Mouse (Mus musculus) midbrain, embryonic 16.5 days (tissue): ENCODE results near the gene Uhmk1. TPM values are rescaled to one million over a fixed set of nuclear protein-coding genes. Genes with fewer than 3 reads are reported as not detected.

Source experiments
- ATAC-seq: fragments of 200-750 bp; cut with Nextera tagmentation; 2 replicates; pipeline ENCODE4 v1.8.0; 2017; ENCODE audit warnings: moderate TSS enrichment
- H3K27ac ChIP-seq: fragments of 300-500 bp; sonication (generic); 2 replicates; pipeline ENCODE4 v1.5.1; 2014; ENCODE audit warnings: mild to moderate bottlenecking, low read length, mixed read lengths
- H3K27me3 ChIP-seq: fragments of 300-500 bp; sonication (generic); 2 replicates; pipeline ENCODE4 v1.6.1; 2014; ENCODE audit warnings: low read depth, low read length, mixed read lengths; ENCODE audit not compliant: control insufficient read depth, insufficient read depth
- H3K36me3 ChIP-seq: fragments of 300-500 bp; sonication (generic); 2 replicates; pipeline ENCODE4 v1.6.1; 2014; ENCODE audit warnings: mild to moderate bottlenecking, low read length, moderate library complexity, mixed read lengths; ENCODE audit not compliant: control insufficient read depth, insufficient read depth
- H3K4me1 ChIP-seq: fragments of 300-500 bp; sonication (generic); 2 replicates; pipeline ENCODE4 v1.6.1; 2014; ENCODE audit warnings: mild to moderate bottlenecking, low read length, mixed read lengths; ENCODE audit not compliant: control insufficient read depth, insufficient read depth
- H3K4me2 ChIP-seq: fragments of 300-500 bp; sonication (generic); 2 replicates; pipeline ENCODE4 v1.6.1; 2014; ENCODE audit warnings: mild to moderate bottlenecking, low read length, mixed read lengths
- H3K4me3 ChIP-seq: fragments of 300-500 bp; sonication (generic); 2 replicates; pipeline ENCODE4 v1.5.1; 2014; ENCODE audit warnings: low read depth, mild to moderate bottlenecking, low read length, moderate library complexity, mixed read lengths
- H3K9ac ChIP-seq: fragments of 300-500 bp; sonication (generic); 2 replicates; pipeline ENCODE4 v1.6.1; 2014; ENCODE audit warnings: low read depth, low read length, mixed read lengths
- H3K9me3 ChIP-seq: fragments of 300-500 bp; sonication (generic); replicated peaks from 2 replicates; pipeline ENCODE4 v1.6.1; 2014; ENCODE audit warnings: mild to moderate bottlenecking, low read length, mixed read lengths; ENCODE audit not compliant: control insufficient read depth, poor library complexity, severe bottlenecking
- WGBS: fragments of 180-500 bp; shearing (Covaris S2); extraction: QIAGEN DNeasy Blood & Tissue Kit; methylation state at CpG from one replicate; pipeline ENCODE4 v1.1.7; 2014; 5-methylcytosine and 5-hydroxymethylcytosine counted together
- polyA plus RNA-seq: library from polyadenylated mRNA; unstranded; fragments of >200 nt; fragmentation: Nextera tagmentation; extraction: Ambion mirVana; gene quantifications from 2 replicates; pipeline ENCODE4 v1.2.1, GENCODE M21; 2015

Uhmk1 gene
- polyA plus RNA-seq, 1 experiment from 2014 or later: 9.6 TPM

DNA sequence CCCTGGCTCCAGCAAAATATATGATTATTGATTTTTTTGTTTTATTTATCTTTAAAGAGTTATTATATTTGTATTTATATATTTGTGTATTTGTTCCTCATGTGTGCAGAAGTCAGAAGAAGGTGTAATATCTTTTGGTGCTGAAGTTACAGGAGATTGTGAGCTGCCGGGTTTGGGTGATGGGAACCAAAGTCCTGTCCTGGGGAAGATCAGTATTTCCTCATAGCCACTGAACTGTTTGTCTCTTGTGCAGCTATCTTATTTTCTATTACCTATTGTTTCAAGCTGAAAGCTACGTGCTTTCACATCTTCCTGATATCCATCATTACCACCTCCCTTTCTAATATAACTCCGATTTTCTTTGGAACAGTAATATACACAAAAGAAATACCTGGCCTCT lies 393 bp upstream of the Uhmk1 start:
- H3K9ac ChIP-seq: no peak overlapping the region

DNA sequence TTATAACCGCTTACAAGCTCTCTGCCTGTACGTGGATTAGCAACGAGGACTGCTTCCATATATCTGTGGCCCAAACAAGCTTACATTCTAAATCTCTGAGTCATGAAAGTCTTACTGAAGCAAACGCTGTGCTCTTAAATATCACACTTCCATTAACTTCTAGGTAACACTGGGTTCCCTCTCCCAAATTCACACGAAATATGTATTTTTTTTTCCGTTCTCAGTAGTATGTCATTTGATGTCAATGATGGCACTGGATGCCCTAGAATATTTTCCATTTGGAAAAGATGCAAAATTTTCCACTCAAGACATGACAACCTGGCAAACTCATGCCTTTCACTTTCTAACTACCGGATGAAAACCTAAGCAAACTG lies 827 bp downstream of the Uhmk1 start:
- Histone ChIP-seq H3K9me3 (no peaks in the 10 kb centered on the region), H3K36me3 (peaks cover 10% of the 10 kb centered on the region), H3K4me2 (peak overlapping the region; percentile 86), H3K4me3 (peak overlapping the region; percentile 88), H3K27me3 (peaks cover 2% of the 10 kb centered on the region; the same call in 1 of the 2 replicates), H3K4me1 (peaks cover 9% of the 10 kb centered on the region), H3K9ac (peak overlapping the region; percentile 91), H3K27ac (peak overlapping the region; percentile 81)
- ATAC-seq: no peak
- WGBS: 43% methylated on average over 7 of the region's 7 CpGs

More for the DNA sequence above, 393 bp upstream of the Uhmk1 start:
- H3K4me1 ChIP-seq: peaks cover 9% of the 10 kb centered on the region
- H3K4me3 ChIP-seq: peak overlapping the region; percentile 88
- WGBS: 79% methylated on average over 3 of the region's 3 CpGs
- ATAC-seq: peak; percentile 34; the same call in 1 of the 2 replicates
- peak overlapping the region; percentile 49 for H3K4me2 ChIP-seq
- peaks cover 2% of the 10 kb centered on the region; the same call in 1 of the 2 replicates for H3K27me3 ChIP-seq
- H3K9me3 ChIP-seq: no peaks in the 10 kb centered on the region
- peak overlapping the region; percentile 81; the same call in 1 of the 2 replicates for H3K27ac ChIP-seq
- peaks cover 7% of the 10 kb centered on the region for H3K36me3 ChIP-seq

DNA sequence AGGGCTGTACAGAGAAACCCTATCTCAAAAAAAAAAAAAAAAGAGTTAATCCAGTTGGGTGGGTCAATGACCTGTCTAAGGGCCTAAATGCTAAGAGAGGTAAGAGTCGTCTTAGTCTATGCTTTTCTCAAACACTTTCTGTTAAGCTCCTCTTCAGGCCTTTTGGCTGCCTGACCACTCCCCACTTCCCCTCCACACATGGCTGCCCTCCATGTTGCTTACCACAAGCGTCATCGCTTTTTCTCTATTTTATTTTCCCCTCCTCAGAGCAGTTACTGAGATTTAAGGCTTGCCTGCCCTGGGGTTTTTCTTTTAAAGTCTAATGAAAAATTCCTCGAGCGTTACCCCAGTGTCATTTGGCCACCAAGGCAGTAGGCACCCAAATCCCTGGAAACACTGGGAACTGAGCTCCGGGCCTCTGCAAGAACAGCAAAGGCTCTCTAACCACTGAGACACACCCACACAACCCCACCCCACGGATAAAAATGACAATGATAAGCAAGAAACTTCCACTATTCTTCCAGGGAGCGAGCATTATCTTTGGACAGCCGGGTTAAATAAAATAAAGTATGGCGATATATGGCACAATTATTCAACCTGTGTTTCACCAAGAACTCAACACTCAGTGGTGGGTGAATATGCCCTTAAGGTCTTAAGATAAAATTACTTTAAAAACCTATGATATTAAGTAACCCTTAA lies 1.9 kb downstream of the Uhmk1 start:
- H3K9ac ChIP-seq: no peak overlapping the region
- H3K4me2 ChIP-seq: no peak overlapping the region
- WGBS: 93% methylated on average over 10 of the region's 10 CpGs
- no peaks in the 10 kb centered on the region for H3K9me3 ChIP-seq
- H3K36me3 ChIP-seq: peaks cover 18% of the 10 kb centered on the region
- no peak for ATAC-seq
- peaks cover 2% of the 10 kb centered on the region; the same call in 1 of the 2 replicates for H3K27me3 ChIP-seq
- no peak overlapping the region for H3K4me3 ChIP-seq
- peaks cover 9% of the 10 kb centered on the region for H3K4me1 ChIP-seq
- no peak overlapping the region for H3K27ac ChIP-seq

DNA sequence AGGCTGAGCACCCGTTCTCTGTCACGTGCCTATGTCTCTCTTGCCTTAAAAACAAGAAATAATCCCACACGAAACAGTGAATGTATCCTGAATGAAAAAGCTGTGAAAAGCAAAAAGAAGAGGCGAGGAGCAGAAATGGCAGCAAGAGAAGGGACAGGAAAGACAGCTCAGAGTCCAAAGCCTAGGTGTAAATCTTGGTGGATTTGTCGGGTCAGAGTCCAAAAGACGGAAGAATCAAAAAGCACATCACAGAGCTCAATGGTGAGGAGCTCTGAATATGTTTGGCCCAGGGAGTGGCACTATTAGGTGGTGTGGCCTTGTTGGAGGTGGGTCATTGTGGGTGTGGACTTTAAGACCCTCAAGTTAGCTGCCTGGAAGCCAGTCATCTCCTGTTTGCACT lies 8.8 kb downstream of the Uhmk1 start:
- Histone ChIP-seq H3K9ac (no peak overlapping the region), H3K9me3 (no peaks in the 10 kb centered on the region), H3K4me1 (no peaks in the 10 kb centered on the region), H3K27me3 (no peaks in the 10 kb centered on the region), H3K27ac (no peak overlapping the region), H3K4me3 (no peak overlapping the region), H3K4me2 (no peak overlapping the region), H3K36me3 (peaks cover 44% of the 10 kb centered on the region)
- 94% methylated on average over 6 of the region's 6 CpGs for WGBS
- ATAC-seq: no peak

DNA sequence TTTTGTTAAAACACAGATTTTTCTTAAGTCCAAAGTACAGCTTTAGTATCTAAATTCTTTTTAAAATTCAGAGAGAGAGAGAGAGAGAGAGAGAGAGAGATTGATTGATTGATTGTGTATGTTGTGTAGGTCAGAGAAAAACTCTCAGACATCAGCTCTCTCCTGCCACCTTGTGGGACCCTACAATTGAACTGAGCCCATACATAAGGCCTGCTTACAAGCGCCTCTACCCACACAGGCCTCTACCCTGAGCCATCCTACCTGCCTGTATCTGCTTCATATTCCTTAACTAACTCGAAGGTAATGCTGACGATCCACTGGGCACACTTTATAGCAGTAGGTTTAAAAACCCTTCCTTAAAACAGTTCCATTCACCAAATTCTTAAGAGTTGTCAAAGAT lies 14.8 kb downstream of the Uhmk1 start:
- no peak overlapping the region for H3K4me3 ChIP-seq
- no peak overlapping the region for H3K9ac ChIP-seq
- H3K36me3 ChIP-seq: peaks cover 38% of the 10 kb centered on the region
- no peaks in the 10 kb centered on the region for H3K27me3 ChIP-seq
- ATAC-seq: no peak
- H3K4me1 ChIP-seq: no peaks in the 10 kb centered on the region
- WGBS: 79% methylated on average over 3 of the region's 3 CpGs
- no peak overlapping the region for H3K27ac ChIP-seq
- no peak overlapping the region for H3K4me2 ChIP-seq
- no peaks in the 10 kb centered on the region for H3K9me3 ChIP-seq

DNA sequence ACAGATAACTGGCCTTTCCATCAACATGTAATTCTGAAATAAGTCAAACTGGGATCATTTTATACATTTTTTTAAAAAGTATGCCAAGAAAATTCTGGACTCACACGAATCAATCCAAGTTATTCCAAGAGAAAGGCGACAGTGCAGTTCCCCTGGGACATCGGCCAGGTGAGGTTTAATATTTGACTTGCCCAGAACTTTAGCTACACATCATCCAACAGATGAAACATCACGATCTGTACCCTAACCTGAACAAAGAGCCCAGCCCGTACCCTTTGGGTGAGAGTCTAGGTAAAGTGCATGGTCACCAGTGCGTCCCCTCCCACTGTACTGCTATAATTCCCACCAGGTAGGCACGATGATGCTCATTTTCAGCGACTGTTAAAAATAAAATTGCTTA lies 19.0 kb downstream of the Uhmk1 start:
- Histone ChIP-seq H3K4me1 (no peaks in the 10 kb centered on the region), H3K9me3 (no peaks in the 10 kb centered on the region), H3K4me3 (no peak overlapping the region), H3K27ac (no peak overlapping the region), H3K36me3 (peaks cover 39% of the 10 kb centered on the region), H3K9ac (no peak overlapping the region), H3K4me2 (no peak overlapping the region), H3K27me3 (no peaks in the 10 kb centered on the region)
- no peak for ATAC-seq
- WGBS: 94% methylated on average over 8 of the region's 8 CpGs

DNA sequence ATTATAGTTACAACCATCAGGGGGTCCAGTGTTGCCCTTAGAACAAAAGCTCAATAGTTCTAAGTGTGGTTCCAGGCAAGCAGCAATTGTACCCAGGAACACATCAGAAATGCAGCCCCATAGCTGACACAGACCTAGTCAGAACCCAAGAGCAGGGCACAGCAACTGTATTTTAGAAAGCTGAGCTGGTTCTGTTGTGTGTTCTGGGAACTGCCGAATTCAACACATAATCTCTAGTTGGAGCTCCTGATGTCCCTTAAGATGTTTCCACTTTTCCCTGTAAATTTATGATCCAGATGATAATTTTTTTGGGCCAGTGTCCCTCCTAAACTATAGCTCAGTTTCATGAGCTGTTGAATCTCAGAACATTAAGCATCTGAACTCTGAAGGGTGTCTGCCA lies 23.3 kb downstream of the Uhmk1 start:
- no peak overlapping the region for H3K9ac ChIP-seq
- no peaks in the 10 kb centered on the region for H3K9me3 ChIP-seq
- H3K27ac ChIP-seq: no peak overlapping the region
- ATAC-seq: no peak
- no peak overlapping the region for H3K4me3 ChIP-seq
- no peak overlapping the region for H3K4me2 ChIP-seq
- WGBS: 97% methylated on average over 1 of the region's 1 CpGs
- peaks cover 13% of the 10 kb centered on the region for H3K36me3 ChIP-seq
- H3K27me3 ChIP-seq: no peaks in the 10 kb centered on the region
- no peaks in the 10 kb centered on the region for H3K4me1 ChIP-seq

DNA sequence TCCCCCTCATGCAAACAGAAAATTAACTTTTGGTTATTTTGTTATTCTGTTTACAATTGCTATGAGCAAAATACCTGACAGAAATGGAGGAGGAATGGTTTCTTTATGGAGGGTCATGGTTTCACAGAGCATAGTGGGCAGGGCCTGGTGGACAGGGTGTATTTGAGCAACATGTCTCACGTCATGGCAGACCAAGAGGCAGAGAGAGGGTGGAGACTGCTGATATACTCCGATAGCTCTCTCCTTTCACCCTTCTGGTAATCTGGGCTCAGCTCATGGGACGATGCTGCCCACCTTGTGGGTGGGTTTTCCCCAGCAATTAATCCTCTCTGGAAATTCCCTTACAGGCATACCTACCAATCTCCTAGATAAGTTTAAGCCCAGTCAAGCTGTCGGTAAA lies 25.0 kb downstream of the Uhmk1 start:
- no peak overlapping the region for H3K4me3 ChIP-seq
- no peaks in the 10 kb centered on the region for H3K27me3 ChIP-seq
- H3K4me1 ChIP-seq: no peaks in the 10 kb centered on the region
- no peak overlapping the region for H3K27ac ChIP-seq
- no peaks in the 10 kb centered on the region for H3K9me3 ChIP-seq
- no peak for ATAC-seq
- H3K9ac ChIP-seq: no peak overlapping the region
- WGBS: 77% methylated on average over 4 of the region's 4 CpGs
- peaks cover 12% of the 10 kb centered on the region for H3K36me3 ChIP-seq
- H3K4me2 ChIP-seq: no peak overlapping the region

DNA sequence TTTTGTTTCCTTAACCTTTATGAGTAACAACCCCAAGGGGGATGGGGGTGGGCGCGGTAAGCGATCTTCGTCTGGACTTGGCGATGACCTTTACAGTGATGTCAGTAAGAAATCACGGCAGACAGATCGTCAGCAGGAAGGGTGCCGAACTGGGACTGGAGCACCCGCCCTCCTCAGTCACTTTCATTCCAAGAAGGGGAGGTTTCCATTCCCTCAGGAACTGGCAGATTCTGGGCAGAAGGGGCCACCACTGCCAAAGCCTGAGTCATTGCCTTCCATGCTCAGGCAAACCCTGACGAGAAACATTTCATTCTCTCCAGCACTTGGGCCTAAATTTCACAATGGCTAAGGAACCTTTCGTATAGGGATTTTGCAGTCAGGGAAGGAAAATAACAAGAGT lies 26.6 kb downstream of the Uhmk1 start:
- H3K27me3 ChIP-seq: no peaks in the 10 kb centered on the region
- peaks cover 10% of the 10 kb centered on the region for H3K36me3 ChIP-seq
- H3K4me1 ChIP-seq: no peaks in the 10 kb centered on the region
- no peak overlapping the region for H3K27ac ChIP-seq
- H3K9me3 ChIP-seq: no peaks in the 10 kb centered on the region
- no peak overlapping the region for H3K9ac ChIP-seq
- H3K4me2 ChIP-seq: no peak overlapping the region
- no peak overlapping the region for H3K4me3 ChIP-seq
- WGBS: 81% methylated on average over 11 of the region's 11 CpGs
- no peak for ATAC-seq
